Mouse (Mus musculus): Measurements from ENCODE around the gene Slc9a9. TPM values are rescaled to one million over a fixed set of nuclear protein-coding genes. Genes with fewer than 3 reads are reported as not detected.

Gene Slc9a9
- polyA plus RNA-seq, 1 experiment = 8.9 TPM

DNA sequence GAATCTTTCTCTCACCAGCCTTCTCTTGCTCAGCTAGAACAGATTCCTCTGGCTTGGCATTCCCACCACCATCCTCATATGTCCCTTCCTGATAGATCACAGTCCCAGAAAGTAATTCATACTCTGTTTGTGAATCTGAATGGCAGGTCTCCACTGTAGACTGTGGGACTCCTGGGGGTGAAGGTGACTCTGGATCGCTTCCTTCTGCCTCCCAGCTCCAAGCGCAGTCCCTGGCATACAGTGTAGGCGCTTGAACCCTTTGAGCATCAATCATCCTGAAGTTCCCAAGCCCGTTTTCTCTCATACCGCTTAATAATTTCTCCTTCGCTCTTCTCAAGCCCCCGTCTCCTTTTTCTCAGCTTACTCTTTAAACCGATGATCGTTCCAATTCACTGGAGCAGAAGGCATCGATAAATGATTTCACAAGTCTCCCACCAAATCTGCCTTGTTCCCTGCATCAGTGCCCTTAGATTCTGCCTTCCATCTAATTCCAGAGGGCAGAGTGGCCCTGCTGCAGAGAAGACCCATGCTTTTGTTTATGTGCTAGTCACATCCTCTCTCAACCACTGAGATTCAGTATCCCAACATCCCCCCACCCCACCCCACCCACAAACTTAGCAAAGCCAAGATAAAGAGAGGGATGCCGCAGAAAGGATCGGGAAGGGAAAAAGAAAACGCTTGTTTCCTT, 401.3 kb downstream of the Slc9a9 start:
- TF ChIP-seq CTCF (IDR thresholded peaks at IDR 0.05; ENCODE audit: borderline replicate concordance, insufficient read depth, low read depth, low read length) = no peak
- TF ChIP-seq POLR2A (IDR thresholded peaks at IDR 0.05; ENCODE audit: borderline replicate concordance, insufficient read depth, low read length) = no peak
- Histone ChIP-seq H3K4me1 (ENCODE audit: control insufficient read depth, insufficient read depth, low read length) (no peaks in the 10 kb centered on the region), H3K27ac (ENCODE audit: insufficient read depth, low read length) (no peak overlapping the region), H3K4me3 (replicated peaks; ENCODE audit: insufficient read depth, low read depth, low read length) (no peak overlapping the region), H3K27me3 (ENCODE audit: control insufficient read depth, insufficient read depth, low read length) (no peaks in the 10 kb centered on the region)
- no peak for DNase-seq
- WGBS = 58% methylated on average over 13 of the region's 13 CpGs

DNA sequence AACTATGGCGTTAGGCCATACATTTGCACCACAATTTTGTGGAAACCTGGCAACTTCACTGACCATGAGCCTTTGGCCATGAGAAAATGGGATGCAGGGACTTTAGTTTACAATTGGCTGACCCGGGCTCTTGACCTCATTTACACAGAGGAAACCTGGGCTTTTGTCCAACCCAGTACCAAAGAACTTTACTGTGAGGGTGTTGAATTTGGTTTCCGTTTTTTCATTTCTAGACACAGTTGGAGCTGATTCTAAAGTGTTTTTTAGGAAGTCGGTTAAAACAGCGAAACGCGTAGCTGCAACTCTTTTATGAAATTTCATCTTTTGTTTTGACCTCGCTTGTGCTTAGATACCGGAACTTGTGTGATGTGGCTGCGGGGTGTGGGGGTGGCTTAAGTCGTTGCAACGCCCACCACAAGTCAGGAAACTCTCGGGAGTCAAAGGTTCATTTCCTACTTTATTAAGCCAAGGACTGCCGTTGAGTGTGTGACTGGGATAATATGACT, 402.8 kb downstream of the Slc9a9 start:
- DNase-seq = peak in 1 of 2 experiments; percentile 9
- no peak overlapping the region for H3K27ac ChIP-seq (ENCODE audit: insufficient read depth, low read length)
- no peaks in the 10 kb centered on the region for H3K4me1 ChIP-seq (ENCODE audit: control insufficient read depth, insufficient read depth, low read length)
- no peaks in the 10 kb centered on the region for H3K27me3 ChIP-seq (ENCODE audit: control insufficient read depth, insufficient read depth, low read length)
- 79% methylated on average over 14 of the region's 14 CpGs for WGBS
- no peak for TF ChIP-seq POLR2A (IDR thresholded peaks at IDR 0.05; ENCODE audit: borderline replicate concordance, insufficient read depth, low read length)
- no peak for TF ChIP-seq CTCF (IDR thresholded peaks at IDR 0.05; ENCODE audit: borderline replicate concordance, insufficient read depth, low read depth, low read length)
- no peak overlapping the region for H3K4me3 ChIP-seq (replicated peaks; ENCODE audit: insufficient read depth, low read depth, low read length)

DNA sequence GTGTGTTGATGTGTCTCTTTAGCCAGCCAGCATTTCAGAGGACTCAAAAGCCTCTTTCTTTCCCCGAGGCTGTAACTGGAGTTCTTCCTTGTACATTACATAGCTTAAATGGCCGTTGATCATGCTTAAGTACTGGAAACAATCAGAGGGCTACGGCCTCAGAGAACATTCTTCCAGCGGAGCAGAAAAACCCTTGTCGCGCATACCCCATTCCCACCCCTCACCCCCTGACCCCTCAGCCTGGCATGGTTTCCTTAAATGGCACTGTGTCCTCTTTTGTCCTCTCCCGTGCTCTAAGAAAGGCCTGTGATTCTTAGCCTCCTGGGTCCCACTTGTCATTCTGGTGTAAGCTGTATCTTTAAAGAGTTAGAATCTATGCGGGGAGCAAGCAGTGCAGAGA, 404.0 kb downstream of the Slc9a9 start:
- DNase-seq = no peak
- 31% methylated on average over 8 of the region's 8 CpGs for WGBS
- Histone ChIP-seq H3K27ac (ENCODE audit: insufficient read depth, low read length) (no peak overlapping the region), H3K4me3 (replicated peaks; ENCODE audit: insufficient read depth, low read depth, low read length) (no peak overlapping the region), H3K4me1 (ENCODE audit: control insufficient read depth, insufficient read depth, low read length) (no peaks in the 10 kb centered on the region), H3K27me3 (ENCODE audit: control insufficient read depth, insufficient read depth, low read length) (no peaks in the 10 kb centered on the region)
- TF ChIP-seq POLR2A (IDR thresholded peaks at IDR 0.05; ENCODE audit: borderline replicate concordance, insufficient read depth, low read length) (no peak), CTCF (IDR thresholded peaks at IDR 0.05; ENCODE audit: borderline replicate concordance, insufficient read depth, low read depth, low read length) (no peak)

DNA sequence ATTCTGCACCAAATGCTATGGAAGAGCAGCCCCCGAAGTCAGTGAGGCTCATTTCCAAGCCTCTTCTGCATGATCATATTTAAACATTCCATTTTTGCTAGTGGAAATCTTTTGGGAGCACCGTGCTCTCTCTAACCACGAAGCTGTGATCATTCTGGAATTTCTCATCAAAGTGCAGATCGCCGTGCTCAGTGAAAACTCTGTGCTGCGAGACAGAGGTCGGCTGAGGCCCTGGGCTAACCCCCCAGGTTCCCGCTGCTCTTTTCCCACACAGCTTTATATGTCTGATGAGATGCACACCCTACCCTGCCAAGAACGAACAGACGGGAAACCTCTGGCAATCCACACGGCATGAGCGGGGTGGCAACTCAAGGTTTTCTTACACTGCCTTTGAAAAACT, 406.1 kb downstream of the Slc9a9 start:
- DNase-seq = no peak
- 22% methylated on average over 12 of the region's 12 CpGs for WGBS
- TF ChIP-seq POLR2A (IDR thresholded peaks at IDR 0.05; ENCODE audit: borderline replicate concordance, insufficient read depth, low read length) (no peak), CTCF (IDR thresholded peaks at IDR 0.05; ENCODE audit: borderline replicate concordance, insufficient read depth, low read depth, low read length) (no peak)
- Histone ChIP-seq H3K27me3 (ENCODE audit: control insufficient read depth, insufficient read depth, low read length) (no peaks in the 10 kb centered on the region), H3K27ac (ENCODE audit: insufficient read depth, low read length) (no peak overlapping the region), H3K4me1 (ENCODE audit: control insufficient read depth, insufficient read depth, low read length) (no peaks in the 10 kb centered on the region), H3K4me3 (replicated peaks; ENCODE audit: insufficient read depth, low read depth, low read length) (no peak overlapping the region)

DNA sequence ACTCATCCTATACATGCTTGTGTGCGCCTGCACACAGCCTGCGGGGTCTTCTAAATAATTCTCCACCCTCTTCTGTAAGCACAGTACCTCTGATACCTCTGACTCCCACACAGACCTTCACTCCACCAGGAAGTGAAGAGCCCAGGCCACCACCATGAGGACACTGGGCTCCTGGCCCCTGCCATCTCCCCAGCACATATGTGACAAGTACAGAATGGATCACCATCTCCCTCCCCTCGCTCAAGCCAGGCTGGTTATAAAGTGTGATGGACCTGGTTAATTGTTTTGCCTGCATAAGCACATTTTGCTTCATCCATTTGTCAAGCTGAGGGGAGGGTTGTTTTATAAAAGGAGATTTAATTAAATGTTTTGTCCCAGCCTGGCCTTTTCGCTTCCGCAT, 408.2 kb downstream of the Slc9a9 start:
- TF ChIP-seq POLR2A (IDR thresholded peaks at IDR 0.05; ENCODE audit: borderline replicate concordance, insufficient read depth, low read length) (no peak), CTCF (IDR thresholded peaks at IDR 0.05; ENCODE audit: borderline replicate concordance, insufficient read depth, low read depth, low read length) (no peak)
- Histone ChIP-seq H3K4me1 (ENCODE audit: control insufficient read depth, insufficient read depth, low read length) (no peaks in the 10 kb centered on the region), H3K4me3 (replicated peaks; ENCODE audit: insufficient read depth, low read depth, low read length) (no peak overlapping the region), H3K27ac (ENCODE audit: insufficient read depth, low read length) (no peak overlapping the region), H3K27me3 (ENCODE audit: control insufficient read depth, insufficient read depth, low read length) (no peaks in the 10 kb centered on the region)
- 96% methylated on average over 5 of the region's 5 CpGs for WGBS
- no peak for DNase-seq

DNA sequence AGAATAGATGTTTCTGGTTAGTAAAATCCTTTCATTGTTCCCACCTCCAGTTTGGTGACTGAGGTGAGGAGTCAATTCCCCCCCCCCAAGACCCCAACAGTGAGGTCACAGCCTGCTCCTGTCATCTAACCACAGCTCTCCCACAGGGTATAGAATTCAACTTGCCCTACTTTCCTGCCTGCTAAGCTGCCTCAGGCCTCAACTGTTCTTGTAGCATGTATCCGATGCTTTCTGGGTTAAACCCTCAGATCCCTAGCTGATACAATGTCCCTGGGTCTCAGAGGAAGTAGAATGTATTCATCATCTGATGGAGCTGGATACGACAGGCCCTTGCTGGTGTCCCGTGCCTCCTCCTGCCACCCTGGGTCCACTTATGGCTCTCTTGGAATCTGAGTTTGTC, 408.9 kb downstream of the Slc9a9 start:
- TF ChIP-seq POLR2A (IDR thresholded peaks at IDR 0.05; ENCODE audit: borderline replicate concordance, insufficient read depth, low read length) = no peak
- TF ChIP-seq CTCF (IDR thresholded peaks at IDR 0.05; ENCODE audit: borderline replicate concordance, insufficient read depth, low read depth, low read length) = no peak
- no peak overlapping the region for H3K4me3 ChIP-seq (replicated peaks; ENCODE audit: insufficient read depth, low read depth, low read length)
- 81% methylated on average over 3 of the region's 3 CpGs for WGBS
- no peaks in the 10 kb centered on the region for H3K27me3 ChIP-seq (ENCODE audit: control insufficient read depth, insufficient read depth, low read length)
- no peaks in the 10 kb centered on the region for H3K4me1 ChIP-seq (ENCODE audit: control insufficient read depth, insufficient read depth, low read length)
- H3K27ac ChIP-seq (ENCODE audit: insufficient read depth, low read length) = no peak overlapping the region
- peak in 1 of 2 experiments; percentile 10 for DNase-seq

DNA sequence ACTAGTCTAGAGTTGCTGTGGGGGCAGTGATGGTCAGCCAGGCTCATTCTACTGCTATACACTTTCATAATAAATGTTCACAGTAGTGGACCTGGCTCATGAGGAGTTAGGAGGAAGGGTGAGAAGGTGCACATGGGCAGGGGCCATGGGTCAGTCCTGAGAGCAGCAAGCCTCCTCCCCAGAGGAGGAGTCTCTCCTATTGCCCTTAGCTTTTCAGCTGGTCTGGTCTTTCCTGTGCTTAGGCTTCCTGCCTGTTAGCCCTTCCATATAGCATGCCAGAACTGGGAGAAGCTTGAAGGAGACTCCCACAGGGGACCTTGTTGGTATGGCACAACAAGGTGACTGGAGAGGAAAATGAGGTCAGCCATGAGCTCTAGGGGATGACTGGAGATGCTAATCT, 410.2 kb downstream of the Slc9a9 start:
- H3K27me3 ChIP-seq (ENCODE audit: control insufficient read depth, insufficient read depth, low read length) = no peaks in the 10 kb centered on the region
- no peak for TF ChIP-seq POLR2A (IDR thresholded peaks at IDR 0.05; ENCODE audit: borderline replicate concordance, insufficient read depth, low read length)
- DNase-seq = no peak
- H3K27ac ChIP-seq (ENCODE audit: insufficient read depth, low read length) = no peak overlapping the region
- H3K4me1 ChIP-seq (ENCODE audit: control insufficient read depth, insufficient read depth, low read length) = no peaks in the 10 kb centered on the region
- H3K4me3 ChIP-seq (replicated peaks; ENCODE audit: insufficient read depth, low read depth, low read length) = no peak overlapping the region

DNA sequence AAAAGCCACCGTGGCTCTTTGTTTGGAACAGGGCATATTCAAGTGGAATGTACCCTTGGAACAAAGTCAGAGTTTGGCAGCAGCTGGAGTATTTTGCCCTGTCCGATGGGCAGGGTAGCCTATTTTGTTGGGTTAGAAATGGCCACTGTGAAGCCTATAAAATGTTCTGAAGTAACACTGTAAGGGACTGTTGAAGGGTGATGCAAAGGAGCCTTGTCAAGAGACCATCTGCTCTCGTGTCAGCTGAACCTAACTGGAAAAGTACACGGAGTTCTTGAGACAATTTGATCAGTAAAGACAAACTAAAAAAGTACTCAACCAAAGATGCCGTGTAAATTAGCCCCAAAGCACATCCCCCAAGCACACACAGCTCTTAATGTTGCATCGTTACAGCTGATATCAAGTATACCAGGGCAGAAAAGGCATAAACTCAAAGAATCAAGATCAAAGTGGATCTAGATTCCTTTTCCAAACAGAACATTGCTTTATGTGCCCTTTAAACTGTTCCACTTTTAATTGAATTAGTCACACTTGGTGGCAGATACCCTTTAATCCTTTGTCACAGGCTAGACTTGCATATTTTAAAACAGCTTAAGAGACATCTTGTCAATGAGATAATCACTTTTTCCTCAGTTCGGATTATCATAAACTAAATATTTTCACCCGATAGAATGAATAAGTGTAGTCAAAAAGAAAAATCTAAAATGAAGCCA, 416.6 kb downstream of the Slc9a9 start:
- no peak for TF ChIP-seq POLR2A (IDR thresholded peaks at IDR 0.05; ENCODE audit: borderline replicate concordance, insufficient read depth, low read length)
- no peak overlapping the region for H3K4me3 ChIP-seq (replicated peaks; ENCODE audit: insufficient read depth, low read depth, low read length)
- no peaks in the 10 kb centered on the region for H3K27me3 ChIP-seq (ENCODE audit: control insufficient read depth, insufficient read depth, low read length)
- DNase-seq = no peak
- WGBS = 28% methylated on average over 8 of the region's 8 CpGs
- H3K4me1 ChIP-seq (ENCODE audit: control insufficient read depth, insufficient read depth, low read length) = no peaks in the 10 kb centered on the region
- H3K27ac ChIP-seq (ENCODE audit: insufficient read depth, low read length) = no peak overlapping the region

All from cerebellum, adult 2 months (tissue).